Mouse (Mus musculus) ES-Bruce4 (cell line): ENCODE measurements around the gene Kcnip4.

Source experiments
- CTCF ChIP-seq: IDR thresholded peaks from one replicate; pipeline ENCODE4 v1.8.1; 2011; ENCODE audit warnings: low read depth, low read length
- EP300 ChIP-seq: IDR thresholded peaks from 2 replicates; pipeline ENCODE4 v1.6.1; 2011; ENCODE audit warnings: low read depth, low read length; ENCODE audit not compliant: insufficient read depth
- POLR2A ChIP-seq: IDR thresholded peaks from one replicate; pipeline ENCODE4 v1.8.1; 2011; ENCODE audit warnings: low read length; ENCODE audit not compliant: insufficient read depth

- TF ChIP-seq EP300 = no peak
- TF ChIP-seq CTCF = no peak
- no peak for TF ChIP-seq POLR2A
Observed at GRCm38 (mm10) chr5:48563996-48564587, 960.6 kb downstream of the Kcnip4 start.
